Mouse (Mus musculus): ENCODE measurements around the gene Fam19a5. TPM values are rescaled to one million over a fixed set of nuclear protein-coding genes. Genes with fewer than 3 reads are reported as not detected.

Gene Fam19a5
- polyA plus RNA-seq, 1 experiment from 2014 or later = 3.6 TPM

- DNase-seq (ENCODE audit: low spot score) (peak; percentile 90), ATAC-seq (ENCODE audit: low FRiP score, low TSS enrichment) (peak; percentile 91)
- peak overlapping the region; percentile 57 for H3K4me3 ChIP-seq (ENCODE audit: low read depth, low read length)
- H3K4me2 ChIP-seq (replicated peaks; ENCODE audit: low read depth) = peak overlapping the region; percentile 94
- H3K27ac ChIP-seq (replicated peaks) = peak overlapping the region; percentile 58
- H3K27me3 ChIP-seq (ENCODE audit: control insufficient read depth, insufficient read depth, low read length) = peaks cover 6% of the 10 kb centered on the region; the same call in 1 of the 2 replicates
- H3K9me3 ChIP-seq (ENCODE audit: control insufficient read depth, low read length) = no peaks in the 10 kb centered on the region
- WGBS = under 1% methylated on average over 58 of the region's 86 CpGs
- H3K9ac ChIP-seq (ENCODE audit: low read length) = peak overlapping the region; percentile 68
- no peaks in the 10 kb centered on the region for H3K36me3 ChIP-seq (ENCODE audit: control insufficient read depth, insufficient read depth, low read length)
- TF ChIP-seq CTCF (IDR thresholded peaks at IDR 0.05; ENCODE audit: low read depth) (peak; percentile 81), EP300 (optimal IDR thresholded peaks at IDR 0.05) (no peak)
- H3K4me1 ChIP-seq (replicated peaks; ENCODE audit: control insufficient read depth, insufficient read depth) = no peaks in the 10 kb centered on the region
Observed at GRCm38 (mm10) chr15:87623966-87624609, 80.0 kb downstream of the Fam19a5 start.

GRCm38 (mm10) chr15:87624610-87625091 lies 80.6 kb downstream of the Fam19a5 start:
- Histone ChIP-seq H3K36me3 (ENCODE audit: control insufficient read depth, insufficient read depth, low read length) (no peaks in the 10 kb centered on the region), H3K4me1 (replicated peaks; ENCODE audit: control insufficient read depth, insufficient read depth) (no peaks in the 10 kb centered on the region), H3K27me3 (ENCODE audit: control insufficient read depth, insufficient read depth, low read length) (peaks cover 6% of the 10 kb centered on the region; the same call in 1 of the 2 replicates), H3K9me3 (ENCODE audit: control insufficient read depth, low read length) (no peaks in the 10 kb centered on the region), H3K9ac (ENCODE audit: low read length) (peak overlapping the region; percentile 68), H3K4me2 (replicated peaks; ENCODE audit: low read depth) (peak overlapping the region; percentile 94), H3K4me3 (ENCODE audit: low read depth, low read length) (peak overlapping the region; percentile 57), H3K27ac (replicated peaks) (peak overlapping the region; percentile 58)
- TF ChIP-seq EP300 (optimal IDR thresholded peaks at IDR 0.05) (no peak), CTCF (IDR thresholded peaks at IDR 0.05; ENCODE audit: low read depth) (no peak)
- DNase-seq (ENCODE audit: low spot score) = no peak
- WGBS = under 1% methylated on average over 18 of the region's 76 CpGs
- no peak; the same call in 1 of the 2 replicates for ATAC-seq (ENCODE audit: low FRiP score, low TSS enrichment)

GRCm38 (mm10) chr15:87625236-87626023 lies 81.3 kb downstream of the Fam19a5 start:
- peak overlapping the region; percentile 68 for H3K9ac ChIP-seq (ENCODE audit: low read length)
- under 1% methylated on average over 51 of the region's 68 CpGs for WGBS
- ATAC-seq (ENCODE audit: low FRiP score, low TSS enrichment) (peak; percentile 69), DNase-seq (ENCODE audit: low spot score) (peak; percentile 82)
- H3K4me3 ChIP-seq (ENCODE audit: low read depth, low read length) = peak overlapping the region; percentile 57
- H3K9me3 ChIP-seq (ENCODE audit: control insufficient read depth, low read length) = no peaks in the 10 kb centered on the region
- peak overlapping the region; percentile 94 for H3K4me2 ChIP-seq (replicated peaks; ENCODE audit: low read depth)
- no peaks in the 10 kb centered on the region for H3K4me1 ChIP-seq (replicated peaks; ENCODE audit: control insufficient read depth, insufficient read depth)
- TF ChIP-seq CTCF (IDR thresholded peaks at IDR 0.05; ENCODE audit: low read depth) = peak; percentile 96
- no peak for TF ChIP-seq EP300 (optimal IDR thresholded peaks at IDR 0.05)
- H3K27ac ChIP-seq (replicated peaks) = no peak overlapping the region
- peaks cover 6% of the 10 kb centered on the region; the same call in 1 of the 2 replicates for H3K27me3 ChIP-seq (ENCODE audit: control insufficient read depth, insufficient read depth, low read length)
- no peaks in the 10 kb centered on the region for H3K36me3 ChIP-seq (ENCODE audit: control insufficient read depth, insufficient read depth, low read length)

GRCm38 (mm10) chr15:87635272-87635671 lies 91.2 kb downstream of the Fam19a5 start:
- H3K36me3 ChIP-seq (ENCODE audit: control insufficient read depth, insufficient read depth, low read length) = no peaks in the 10 kb centered on the region
- ATAC-seq (ENCODE audit: low FRiP score, low TSS enrichment) = no peak

GRCm38 (mm10) chr15:87636407-87636806 lies 92.3 kb downstream of the Fam19a5 start:
- no peak overlapping the region for H3K4me3 ChIP-seq (ENCODE audit: low read depth, low read length)
- no peaks in the 10 kb centered on the region for H3K4me1 ChIP-seq (replicated peaks; ENCODE audit: control insufficient read depth, insufficient read depth)
- H3K27me3 ChIP-seq (ENCODE audit: control insufficient read depth, insufficient read depth, low read length) = no peaks in the 10 kb centered on the region
- no peak overlapping the region for H3K27ac ChIP-seq (replicated peaks)
- ATAC-seq (ENCODE audit: low FRiP score, low TSS enrichment) (no peak), DNase-seq (ENCODE audit: low spot score) (no peak)
- H3K9ac ChIP-seq (ENCODE audit: low read length) = no peak overlapping the region
- H3K4me2 ChIP-seq (replicated peaks; ENCODE audit: low read depth) = no peak overlapping the region
- TF ChIP-seq CTCF (IDR thresholded peaks at IDR 0.05; ENCODE audit: low read depth) = no peak
- no peak for TF ChIP-seq EP300 (optimal IDR thresholded peaks at IDR 0.05)
- no peaks in the 10 kb centered on the region for H3K9me3 ChIP-seq (ENCODE audit: control insufficient read depth, low read length)
- H3K36me3 ChIP-seq (ENCODE audit: control insufficient read depth, insufficient read depth, low read length) = no peaks in the 10 kb centered on the region
- 91% methylated on average over 4 of the region's 4 CpGs for WGBS

More at GRCm38 (mm10) chr15:87635272-87635671, 91.2 kb downstream of the Fam19a5 start:
- no peaks in the 10 kb centered on the region for H3K4me1 ChIP-seq (replicated peaks; ENCODE audit: control insufficient read depth, insufficient read depth)
- no peaks in the 10 kb centered on the region for H3K9me3 ChIP-seq (ENCODE audit: control insufficient read depth, low read length)
- TF ChIP-seq CTCF (IDR thresholded peaks at IDR 0.05; ENCODE audit: low read depth) (no peak), EP300 (optimal IDR thresholded peaks at IDR 0.05) (no peak)
- no peak overlapping the region for H3K4me3 ChIP-seq (ENCODE audit: low read depth, low read length)
- no peak for DNase-seq (ENCODE audit: low spot score)
- 86% methylated on average over 5 of the region's 5 CpGs for WGBS
- H3K9ac ChIP-seq (ENCODE audit: low read length) = no peak overlapping the region
- H3K27ac ChIP-seq (replicated peaks) = no peak overlapping the region
- H3K4me2 ChIP-seq (replicated peaks; ENCODE audit: low read depth) = no peak overlapping the region
- no peaks in the 10 kb centered on the region for H3K27me3 ChIP-seq (ENCODE audit: control insufficient read depth, insufficient read depth, low read length)
